Mouse (Mus musculus) midbrain, embryonic 11.5 days (tissue): ENCODE data around the gene Snrpd3. TPM values are rescaled to one million over a fixed set of nuclear protein-coding genes. Genes with fewer than 3 reads are reported as not detected.

Source experiments
- ATAC-seq: fragments of 200-750 bp; cut with Nextera tagmentation; 2 replicates; pipeline ENCODE4 v1.8.0; 2017; ENCODE audit warnings: moderate TSS enrichment, moderate library complexity; ENCODE audit not compliant: low FRiP score
- DNase-seq: peaks from one replicate; pipeline ENCODE4 v3.0.0; 2015; ENCODE audit warnings: low spot score; ENCODE audit errors: missing footprints
- H3K27ac ChIP-seq: fragments of 300-500 bp; sonication (generic); 2 replicates; pipeline ENCODE4 v1.5.1; 2014; ENCODE audit warnings: low read depth, low read length
- H3K27me3 ChIP-seq: fragments of 300-500 bp; sonication (generic); 2 replicates; pipeline ENCODE4 v1.6.1; 2014; ENCODE audit warnings: mild to moderate bottlenecking, low read length, moderate library complexity, mixed read lengths; ENCODE audit not compliant: control insufficient read depth, insufficient read depth
- H3K36me3 ChIP-seq: fragments of 300-500 bp; sonication (generic); 2 replicates; pipeline ENCODE4 v1.6.1; 2014; ENCODE audit warnings: mild to moderate bottlenecking, low read length, moderate library complexity, mixed read lengths; ENCODE audit not compliant: control insufficient read depth, insufficient read depth
- H3K4me1 ChIP-seq: fragments of 300-500 bp; sonication (generic); 2 replicates; pipeline ENCODE4 v1.6.1; 2014; ENCODE audit warnings: low read length; ENCODE audit not compliant: control insufficient read depth, insufficient read depth
- H3K4me2 ChIP-seq: fragments of 300-500 bp; sonication (generic); 2 replicates; pipeline ENCODE4 v1.6.1; 2014; ENCODE audit warnings: mild to moderate bottlenecking, moderate library complexity
- H3K4me3 ChIP-seq: fragments of 300-500 bp; sonication (generic); 2 replicates; pipeline ENCODE4 v1.5.1; 2014; ENCODE audit warnings: low read depth, low read length
- H3K9ac ChIP-seq: fragments of 300-500 bp; sonication (generic); 2 replicates; pipeline ENCODE4 v1.6.1; 2014; ENCODE audit warnings: low read length
- H3K9me3 ChIP-seq: fragments of 300-500 bp; sonication (generic); 2 replicates; pipeline ENCODE4 v1.6.1; 2016; ENCODE audit warnings: low read length; ENCODE audit not compliant: control insufficient read depth
- WGBS: fragments of 180-500 bp; shearing (Covaris S2); extraction: QIAGEN DNeasy Blood & Tissue Kit; methylation state at CpG from one replicate; pipeline ENCODE4 v1.1.7; 2014; 5-methylcytosine and 5-hydroxymethylcytosine counted together
- polyA plus RNA-seq: library from polyadenylated mRNA; unstranded; fragments of >200 nt; fragmentation: Nextera tagmentation; extraction: Ambion mirVana; gene quantifications from 2 replicates; pipeline ENCODE4 v1.2.1, GENCODE M21; 2014

Gene Snrpd3
- polyA plus RNA-seq, 1 experiment from 2014 or later: 208 TPM

DNA sequence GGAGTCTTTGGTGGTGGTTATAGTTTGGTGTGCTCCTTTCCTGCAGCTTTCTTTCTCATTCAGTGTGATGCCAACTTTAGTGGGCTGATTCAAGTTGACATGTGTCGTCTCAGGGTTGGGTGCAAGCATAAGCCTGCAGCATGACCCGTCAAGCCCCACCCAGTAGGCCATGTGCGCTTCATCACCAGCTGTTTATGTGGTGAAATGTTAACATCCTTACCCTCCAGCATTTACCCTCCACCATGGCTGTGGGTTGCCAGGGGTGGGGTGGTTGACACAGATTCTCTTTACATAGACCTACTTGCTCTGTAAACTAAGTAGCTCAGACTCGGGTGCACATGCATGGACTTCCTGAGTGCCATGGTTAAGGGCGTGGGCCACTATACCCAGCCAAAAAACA, 18.8 kb downstream of the Snrpd3 start:
- Histone ChIP-seq H3K27ac (no peak overlapping the region), H3K36me3 (peaks cover 18% of the 10 kb centered on the region), H3K9ac (no peak overlapping the region), H3K27me3 (no peaks in the 10 kb centered on the region), H3K4me1 (no peaks in the 10 kb centered on the region), H3K4me3 (no peak overlapping the region), H3K9me3 (no peaks in the 10 kb centered on the region), H3K4me2 (no peak overlapping the region)
- WGBS: 93% methylated on average over 5 of the region's 5 CpGs
- DNase-seq: no peak
- no peak for ATAC-seq

DNA sequence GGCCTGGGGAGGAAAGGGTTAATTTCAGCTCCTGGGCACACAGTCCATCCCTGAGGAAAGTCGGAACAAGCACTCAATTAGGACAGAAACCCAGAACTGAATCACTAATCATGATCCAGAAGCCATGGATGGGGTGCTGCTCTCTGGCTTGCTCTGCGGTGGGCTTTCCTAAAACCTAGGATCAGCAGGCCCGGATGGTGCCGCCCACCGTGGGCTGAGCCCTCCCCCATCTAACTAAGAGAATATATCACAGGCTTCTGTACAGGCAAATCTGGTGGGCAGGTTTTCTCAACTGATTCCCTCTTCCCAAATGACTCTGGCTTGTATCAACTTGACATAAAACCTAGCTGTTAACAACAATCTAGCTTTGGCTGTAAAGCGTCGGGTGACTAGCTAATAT, 30.6 kb downstream of the Snrpd3 start:
- Histone ChIP-seq H3K27ac (no peak overlapping the region), H3K27me3 (no peaks in the 10 kb centered on the region), H3K9me3 (peaks cover 5% of the 10 kb centered on the region; the same call in 1 of the 2 replicates), H3K9ac (no peak overlapping the region), H3K4me2 (no peak overlapping the region), H3K4me1 (no peaks in the 10 kb centered on the region), H3K4me3 (no peak overlapping the region), H3K36me3 (no peaks in the 10 kb centered on the region)
- DNase-seq: peak; percentile 70
- WGBS: 78% methylated on average over 7 of the region's 7 CpGs
- no peak for ATAC-seq

DNA sequence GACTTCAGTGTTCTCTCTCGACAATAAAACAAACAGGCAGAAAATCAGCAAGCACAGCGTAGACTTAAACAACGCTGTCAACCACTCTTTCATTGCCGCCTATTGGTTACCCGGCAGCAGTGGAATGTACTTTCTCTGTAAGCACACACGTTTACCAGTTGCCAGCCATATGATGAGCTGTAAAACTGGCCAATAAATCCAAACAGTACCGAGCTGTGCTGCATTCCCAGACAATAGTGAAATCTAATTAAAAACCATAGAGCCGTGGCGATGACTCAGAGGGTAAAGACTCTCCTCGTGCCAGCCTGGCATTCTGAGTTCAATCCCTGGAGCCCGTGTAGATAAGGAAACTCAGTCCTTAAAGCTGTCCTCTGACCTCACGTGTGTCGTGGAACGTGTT, 31.1 kb downstream of the Snrpd3 start:
- H3K9me3 ChIP-seq: peaks cover 5% of the 10 kb centered on the region; the same call in 1 of the 2 replicates
- no peaks in the 10 kb centered on the region for H3K27me3 ChIP-seq

DNA sequence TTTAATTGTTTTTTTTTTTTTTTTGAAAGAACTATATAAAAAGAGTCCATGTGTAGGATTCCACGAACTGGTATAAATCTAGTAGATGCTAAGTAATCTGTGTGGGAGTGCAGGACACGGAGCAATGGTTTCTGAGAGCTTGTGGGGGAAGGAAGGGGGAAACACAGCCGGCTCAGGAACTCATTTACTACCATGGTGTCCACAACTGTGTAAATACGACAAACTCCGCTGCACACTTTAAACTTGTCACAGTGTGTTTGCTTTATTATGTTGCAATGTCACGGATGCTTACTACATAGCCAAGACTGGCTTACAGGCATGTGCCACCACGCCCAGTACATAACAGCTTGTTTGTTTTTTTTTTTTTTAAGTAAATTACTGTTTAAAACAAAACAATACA, 32.5 kb downstream of the Snrpd3 start:
- no peaks in the 10 kb centered on the region for H3K36me3 ChIP-seq
- H3K9me3 ChIP-seq: peaks cover 5% of the 10 kb centered on the region; the same call in 1 of the 2 replicates
- no peak overlapping the region for H3K4me2 ChIP-seq
- ATAC-seq (no peak), DNase-seq (no peak)
- H3K9ac ChIP-seq: no peak overlapping the region
- WGBS: 77% methylated on average over 7 of the region's 7 CpGs
- H3K4me3 ChIP-seq: no peak overlapping the region
- H3K27ac ChIP-seq: no peak overlapping the region
- no peaks in the 10 kb centered on the region for H3K27me3 ChIP-seq
- no peaks in the 10 kb centered on the region for H3K4me1 ChIP-seq

More for the DNA sequence above, 31.1 kb downstream of the Snrpd3 start:
- H3K9ac ChIP-seq: no peak overlapping the region
- peak; percentile 54 for DNase-seq
- no peaks in the 10 kb centered on the region for H3K36me3 ChIP-seq
- no peak overlapping the region for H3K4me3 ChIP-seq
- ATAC-seq: no peak
- WGBS: 84% methylated on average over 14 of the region's 14 CpGs
- no peaks in the 10 kb centered on the region for H3K4me1 ChIP-seq
- H3K27ac ChIP-seq: no peak overlapping the region
- H3K4me2 ChIP-seq: no peak overlapping the region

DNA sequence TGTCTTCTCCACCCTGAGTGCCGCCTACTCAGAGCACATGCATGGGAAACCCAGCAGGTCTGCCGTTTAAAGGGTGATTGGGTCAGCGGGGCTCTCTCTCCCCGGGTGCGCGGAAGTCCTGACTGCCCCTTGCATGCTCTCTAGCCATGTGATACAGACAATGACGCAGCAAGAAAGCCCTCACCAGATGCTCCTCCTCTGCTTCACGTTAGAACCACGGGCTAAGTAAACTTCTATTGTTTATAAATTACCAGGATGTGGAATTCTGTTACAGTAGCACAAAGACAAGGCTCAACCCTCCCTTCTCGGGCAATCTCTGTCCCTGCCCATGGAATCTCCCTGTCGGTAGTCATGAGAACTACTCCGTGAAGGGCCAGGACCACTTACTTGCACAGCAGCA, 33.8 kb downstream of the Snrpd3 start:
- no peak for ATAC-seq
- no peak overlapping the region for H3K4me3 ChIP-seq
- H3K27me3 ChIP-seq: no peaks in the 10 kb centered on the region
- H3K4me1 ChIP-seq: peaks cover 1% of the 10 kb centered on the region; the same call in 1 of the 2 replicates
- 58% methylated on average over 12 of the region's 12 CpGs for WGBS
- H3K9me3 ChIP-seq: no peaks in the 10 kb centered on the region
- no peak overlapping the region for H3K27ac ChIP-seq
- H3K36me3 ChIP-seq: no peaks in the 10 kb centered on the region
- peak; percentile 68 for DNase-seq
- H3K9ac ChIP-seq: no peak overlapping the region
- H3K4me2 ChIP-seq: no peak overlapping the region

DNA sequence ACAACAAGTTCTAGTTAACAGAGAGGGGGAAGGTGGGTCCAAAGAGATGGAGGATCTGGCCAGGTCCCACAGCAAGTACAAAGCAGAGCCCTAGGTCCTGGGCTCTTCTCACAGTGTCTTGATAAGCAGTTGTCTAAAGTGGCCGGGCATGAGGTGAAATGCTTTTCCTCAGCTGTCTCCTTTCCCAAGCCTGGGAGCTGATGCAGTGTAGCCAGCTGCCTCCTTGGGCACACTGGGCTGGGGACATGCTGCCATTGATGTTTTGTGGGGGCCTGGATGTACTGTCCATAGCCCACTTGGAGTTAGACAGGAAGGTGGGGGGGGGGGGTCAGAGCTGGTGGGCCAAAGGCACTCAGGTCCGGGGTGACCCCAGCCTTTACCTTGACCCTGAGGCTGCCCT, 34.8 kb downstream of the Snrpd3 start:
- H3K27me3 ChIP-seq: no peaks in the 10 kb centered on the region
- H3K4me2 ChIP-seq: no peak overlapping the region
- H3K4me1 ChIP-seq: peaks cover 3% of the 10 kb centered on the region; the same call in 1 of the 2 replicates
- H3K9me3 ChIP-seq: no peaks in the 10 kb centered on the region
- 97% methylated on average over 2 of the region's 2 CpGs for WGBS
- H3K27ac ChIP-seq: no peak overlapping the region
- H3K9ac ChIP-seq: no peak overlapping the region
- ATAC-seq (no peak), DNase-seq (no peak)
- no peaks in the 10 kb centered on the region for H3K36me3 ChIP-seq
- no peak overlapping the region for H3K4me3 ChIP-seq

DNA sequence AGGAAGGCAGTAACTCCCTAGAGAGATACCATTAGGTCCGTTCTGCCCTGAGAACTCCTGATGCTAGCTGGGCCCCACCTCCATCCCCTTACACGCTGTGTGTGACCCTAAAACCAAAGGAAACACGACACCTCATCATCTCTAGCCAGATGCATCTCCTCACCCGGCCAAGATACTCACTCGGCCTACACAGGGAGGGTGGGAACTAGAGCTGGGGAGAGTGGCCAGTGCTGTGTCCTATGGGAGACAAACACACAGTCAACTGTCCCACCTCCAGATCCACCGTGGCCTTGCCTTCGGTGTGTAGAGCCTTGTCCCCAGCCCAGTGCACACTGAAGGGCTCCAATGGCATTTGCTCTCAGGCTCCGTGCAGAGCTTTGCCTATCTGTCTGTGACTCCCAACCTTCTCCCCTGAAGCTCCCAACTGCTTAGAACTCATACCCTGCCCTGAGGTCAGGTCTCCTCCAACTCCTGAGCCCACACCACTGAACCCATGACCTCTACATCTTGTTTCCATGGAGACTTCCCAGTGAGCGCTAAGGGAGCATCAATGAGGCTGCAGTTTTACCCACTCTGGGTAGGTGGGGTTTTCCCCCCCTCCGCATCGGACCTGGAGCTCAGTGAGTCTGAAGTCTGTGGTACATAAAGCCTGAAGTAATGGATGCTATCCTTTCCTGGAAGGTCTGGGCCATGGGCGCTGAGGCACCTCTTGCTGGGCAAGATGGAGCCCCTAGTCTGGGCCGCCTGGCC, 35.5 kb downstream of the Snrpd3 start:
- no peak overlapping the region for H3K4me2 ChIP-seq
- ATAC-seq (no peak), DNase-seq (no peak)
- no peaks in the 10 kb centered on the region for H3K9me3 ChIP-seq
- no peak overlapping the region for H3K4me3 ChIP-seq
- H3K27me3 ChIP-seq: no peaks in the 10 kb centered on the region; the same call in 1 of the 2 replicates
- peaks cover 3% of the 10 kb centered on the region; the same call in 1 of the 2 replicates for H3K4me1 ChIP-seq
- no peaks in the 10 kb centered on the region for H3K36me3 ChIP-seq
- WGBS: 73% methylated on average over 13 of the region's 13 CpGs
- no peak overlapping the region for H3K27ac ChIP-seq
- H3K9ac ChIP-seq: no peak overlapping the region

DNA sequence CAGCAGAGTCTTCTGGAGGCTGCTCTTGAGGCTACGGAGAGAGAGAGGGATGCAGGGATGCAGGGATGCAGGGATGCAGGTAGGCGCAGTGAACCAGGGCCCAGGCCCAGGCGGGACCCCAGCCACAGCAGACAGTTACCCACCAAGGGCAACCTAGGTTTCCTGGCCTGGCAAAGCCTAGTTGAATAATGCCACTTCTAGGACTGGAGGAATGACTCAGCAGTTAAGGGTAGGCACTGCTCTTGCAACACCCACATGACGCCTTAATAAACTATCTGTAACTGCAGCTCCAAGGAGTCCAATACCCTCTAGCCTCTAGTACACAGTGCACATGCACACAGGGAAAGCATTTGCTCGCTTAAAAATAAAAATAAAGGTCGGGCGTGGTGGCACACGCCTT, 36.7 kb downstream of the Snrpd3 start:
- WGBS: 87% methylated on average over 8 of the region's 8 CpGs
- Histone ChIP-seq H3K36me3 (no peaks in the 10 kb centered on the region), H3K4me1 (peaks cover 4% of the 10 kb centered on the region), H3K27me3 (peaks cover 4% of the 10 kb centered on the region; the same call in 1 of the 2 replicates), H3K4me2 (no peak overlapping the region), H3K27ac (no peak overlapping the region), H3K4me3 (no peak overlapping the region), H3K9ac (no peak overlapping the region), H3K9me3 (no peaks in the 10 kb centered on the region)
- no peak for DNase-seq
- no peak for ATAC-seq

DNA sequence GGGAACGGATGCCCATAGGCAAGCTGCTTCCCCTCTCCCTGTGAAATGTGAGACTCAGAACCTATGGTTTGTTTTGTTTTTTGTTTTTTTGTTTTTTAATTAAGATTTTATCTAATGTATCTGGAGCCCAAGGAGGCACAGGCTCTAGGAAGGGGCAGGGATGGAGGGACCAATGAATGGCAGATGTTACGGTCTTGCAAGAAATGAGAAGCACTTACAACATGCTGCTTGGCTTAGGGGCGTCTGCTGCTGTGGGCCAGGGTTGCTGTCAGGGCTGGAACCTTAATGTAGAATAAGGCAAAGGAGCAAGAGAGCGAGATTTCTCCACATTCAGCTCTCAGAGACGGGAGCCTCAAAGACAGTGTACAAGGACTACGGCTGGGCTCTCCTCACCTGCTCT, 38.2 kb downstream of the Snrpd3 start:
- Histone ChIP-seq H3K4me3 (no peak overlapping the region), H3K4me1 (peaks cover 9% of the 10 kb centered on the region), H3K36me3 (no peaks in the 10 kb centered on the region), H3K4me2 (no peak overlapping the region), H3K27ac (no peak overlapping the region), H3K9me3 (no peaks in the 10 kb centered on the region), H3K27me3 (peaks cover 16% of the 10 kb centered on the region), H3K9ac (no peak overlapping the region)
- 80% methylated on average over 6 of the region's 6 CpGs for WGBS
- ATAC-seq (no peak), DNase-seq (no peak)
